Mouse (Mus musculus) bone marrow macrophage, adult 2 months (primary cell): ENCODE data around the gene Rbp7. TPM values are rescaled to one million over a fixed set of nuclear protein-coding genes. Genes with fewer than 3 reads are reported as not detected.

Experiments
- H3K27ac ChIP-seq: 2 replicates; pipeline ENCODE4 v1.5.1; 2012; ENCODE audit warnings: low read depth, low read length; ENCODE audit not compliant: insufficient read depth
- H3K4me1 ChIP-seq: 2 replicates; pipeline ENCODE4 v1.6.1; 2012; ENCODE audit warnings: low read length; ENCODE audit not compliant: control insufficient read depth, insufficient read depth
- H3K4me3 ChIP-seq: 2 replicates; pipeline ENCODE4 v1.5.1; 2012; ENCODE audit warnings: mild to moderate bottlenecking, low read length, moderate library complexity; ENCODE audit not compliant: insufficient read depth
- CTCF ChIP-seq: IDR thresholded peaks from 2 replicates; pipeline ENCODE4 v1.5.1; 2012; ENCODE audit warnings: low read depth, mild to moderate bottlenecking, low read length, moderate library complexity
- POLR2A ChIP-seq: IDR thresholded peaks from 2 replicates; pipeline ENCODE4 v1.6.1; 2012; ENCODE audit warnings: mild to moderate bottlenecking, low read depth, low read length, borderline replicate concordance
- polyA plus RNA-seq: library from polyadenylated mRNA; stranded (reverse); fragments of >200 nt; gene quantifications from 2 replicates; pipeline ENCODE4 v1.2.4, GENCODE M21; 2012; ENCODE audit not compliant: missing spikeins, insufficient read depth, insufficient read length

Gene Rbp7
- polyA plus RNA-seq, 1 experiment, result not detected

GRCm38 (mm10) chr4:149414259-149414658, 40.5 kb downstream of the Rbp7 start:
- Histone ChIP-seq H3K4me3 (no peak overlapping the region), H3K27ac (no peak overlapping the region), H3K4me1 (peaks cover 24% of the 10 kb centered on the region)
- TF ChIP-seq POLR2A (no peak), CTCF (no peak)

DNA sequence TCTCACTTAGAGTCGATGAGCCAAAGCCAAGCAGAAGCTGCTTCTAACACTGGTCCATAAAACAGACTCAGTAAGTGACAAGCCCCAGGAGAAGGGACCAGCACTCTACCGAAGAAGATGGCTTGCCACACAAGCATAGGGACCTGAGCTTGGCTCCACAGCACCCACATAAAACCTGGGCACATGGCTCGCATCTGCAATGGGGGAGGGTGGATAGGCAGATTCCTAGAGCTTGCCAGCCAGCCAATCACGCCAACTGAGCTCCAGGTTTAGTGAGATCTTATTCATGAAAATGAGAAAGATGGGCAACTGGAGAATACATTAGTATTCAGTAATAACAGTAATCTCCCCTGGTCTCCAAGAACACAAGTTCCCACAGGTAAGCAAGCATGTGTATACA, 45.0 kb downstream of the Rbp7 start:
- no peak overlapping the region for H3K27ac ChIP-seq
- H3K4me3 ChIP-seq, result no peak overlapping the region
- H3K4me1 ChIP-seq, result peaks cover 16% of the 10 kb centered on the region
- TF ChIP-seq CTCF (no peak), POLR2A (no peak)

- no peak for TF ChIP-seq POLR2A
- TF ChIP-seq CTCF, result no peak
- Histone ChIP-seq H3K27ac (no peak overlapping the region), H3K4me1 (peaks cover 26% of the 10 kb centered on the region), H3K4me3 (no peak overlapping the region)
These were observed 46.4 kb downstream of the Rbp7 start for GRCm38 (mm10) chr4:149408331-149408730.

GRCm38 (mm10) chr4:149407461-149407860, 47.3 kb downstream of the Rbp7 start:
- H3K4me3 ChIP-seq, result no peak overlapping the region
- H3K4me1 ChIP-seq, result peaks cover 31% of the 10 kb centered on the region
- no peak for TF ChIP-seq CTCF
- no peak for TF ChIP-seq POLR2A
- H3K27ac ChIP-seq, result no peak overlapping the region

- TF ChIP-seq CTCF, result no peak
- TF ChIP-seq POLR2A, result no peak
- Histone ChIP-seq H3K4me3 (no peak overlapping the region), H3K27ac (no peak overlapping the region), H3K4me1 (peaks cover 45% of the 10 kb centered on the region)
These were observed 48.9 kb downstream of the Rbp7 start for GRCm38 (mm10) chr4:149405713-149406443.

DNA sequence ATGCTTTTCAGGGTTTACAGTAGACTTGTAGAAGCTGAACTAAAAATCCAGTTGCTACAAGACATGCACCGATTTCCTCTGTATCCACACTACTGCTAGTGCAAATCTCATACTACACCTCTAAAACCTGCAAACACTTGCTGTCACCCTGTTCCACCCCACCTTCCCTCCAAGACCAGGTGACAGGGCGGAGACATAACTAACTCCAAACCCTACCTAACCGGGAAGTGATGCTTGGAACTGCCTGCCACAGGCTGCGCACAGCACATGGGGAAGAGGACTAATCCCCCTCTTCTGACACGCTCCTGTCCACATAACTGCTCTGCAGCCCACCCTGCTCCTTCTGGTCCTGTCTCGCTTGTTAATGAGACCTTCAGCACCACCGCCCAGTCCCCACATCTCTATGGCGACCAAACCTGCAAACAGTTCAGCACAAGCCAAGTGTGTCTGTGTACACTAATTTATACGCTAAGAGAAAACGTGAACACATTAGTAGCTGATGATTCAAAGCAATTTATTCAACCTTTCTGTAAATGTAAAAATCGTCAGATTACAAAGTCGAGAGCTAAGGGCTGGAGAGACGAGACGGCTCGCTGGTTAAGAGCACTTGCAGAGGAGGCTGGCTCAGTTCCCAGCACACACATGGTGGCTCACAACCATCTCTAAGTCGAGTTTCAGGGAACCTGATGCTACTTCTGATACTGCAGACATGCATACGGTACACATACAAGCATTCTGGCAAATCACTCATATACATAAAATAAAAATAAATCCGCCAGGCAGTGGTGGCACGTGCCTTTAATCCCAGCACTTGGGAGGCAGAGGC, 49.9 kb downstream of the Rbp7 start:
- TF ChIP-seq CTCF (no peak), POLR2A (no peak)
- no peak overlapping the region for H3K4me3 ChIP-seq
- peaks cover 49% of the 10 kb centered on the region for H3K4me1 ChIP-seq
- H3K27ac ChIP-seq, result no peak overlapping the region

GRCm38 (mm10) chr4:149403037-149403436, 51.7 kb downstream of the Rbp7 start:
- Histone ChIP-seq H3K4me1 (peaks cover 58% of the 10 kb centered on the region), H3K27ac (no peak overlapping the region), H3K4me3 (no peak overlapping the region)
- TF ChIP-seq POLR2A, result no peak
- no peak for TF ChIP-seq CTCF

GRCm38 (mm10) chr4:149401591-149401982, 53.2 kb downstream of the Rbp7 start:
- TF ChIP-seq POLR2A (no peak), CTCF (no peak)
- Histone ChIP-seq H3K4me3 (no peak overlapping the region), H3K27ac (no peak overlapping the region), H3K4me1 (peaks cover 54% of the 10 kb centered on the region)

DNA sequence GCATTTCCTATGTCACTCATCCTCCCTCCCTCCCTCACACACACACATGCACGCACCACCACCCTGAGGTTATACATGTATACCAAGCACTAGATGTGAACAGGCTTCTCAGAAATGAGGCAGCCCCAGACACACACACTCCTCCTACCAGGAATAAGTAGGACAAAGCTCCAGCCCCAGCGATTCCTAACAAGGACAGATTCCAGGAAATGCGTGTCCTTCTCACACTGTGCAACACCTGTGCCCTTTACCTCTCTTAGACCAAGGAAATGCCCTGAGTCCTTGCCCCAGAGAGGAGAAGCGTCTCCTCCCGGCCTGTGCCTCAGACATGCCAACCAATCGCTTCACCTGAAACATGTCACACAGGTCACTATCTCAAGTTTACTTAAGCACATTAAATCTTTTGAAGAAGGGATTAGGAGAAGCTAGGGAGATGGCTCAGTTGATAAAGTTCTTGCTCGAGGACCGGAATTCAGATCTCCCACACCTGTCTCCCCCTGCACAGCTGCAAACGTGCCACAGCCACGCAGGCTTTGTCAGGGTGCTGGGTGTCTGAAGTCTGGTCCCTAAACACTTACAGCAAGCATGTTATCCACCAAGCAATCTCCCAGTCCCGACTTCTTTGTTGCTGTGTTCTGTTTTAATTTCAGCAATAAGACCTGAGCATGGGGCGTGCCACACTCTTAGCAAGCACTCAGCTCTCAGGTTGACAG, 53.7 kb downstream of the Rbp7 start:
- Histone ChIP-seq H3K4me3 (no peak overlapping the region), H3K4me1 (peaks cover 54% of the 10 kb centered on the region), H3K27ac (no peak overlapping the region)
- no peak for TF ChIP-seq POLR2A
- no peak for TF ChIP-seq CTCF

Other genes with a start within 250 kb of the Rbp7 start
- gene Kif1b, start 147.3 kb downstream of the Rbp7 start, polyA plus RNA-seq, result 24.0 and 26.4 TPM in 2 replicates
- gene Ube4b, start 28.2 kb downstream of the Rbp7 start, polyA plus RNA-seq, result 49.6 and 54.5 TPM in 2 replicates
- not detected in 2 replicates for gene Tmem274, start 22.4 kb upstream of the Rbp7 start, polyA plus RNA-seq
- 4.7 and 8.1 TPM in 2 replicates for gene Nmnat1, start 30.2 kb upstream of the Rbp7 start, polyA plus RNA-seq
- gene Lzic, start 30.3 kb upstream of the Rbp7 start, polyA plus RNA-seq, result 12.2 and 14.0 TPM in 2 replicates
- 16.2 and 18.8 TPM in 2 replicates for gene Ctnnbip1, start 63.3 kb upstream of the Rbp7 start, polyA plus RNA-seq
- 0.85 and 1.4 TPM in 2 replicates for gene Clstn1, start 131.5 kb upstream of the Rbp7 start, polyA plus RNA-seq
- 91.4 and 100 TPM in 2 replicates for gene Pik3cd, start 247.6 kb upstream of the Rbp7 start, polyA plus RNA-seq